Mouse (Mus musculus) CH12.LX (cell line): ENCODE results near the gene Lipe.

ENCODE experiments used
- CHD1 ChIP-seq: IDR thresholded peaks from 2 replicates; pipeline ENCODE4 v1.6.1; 2012; ENCODE audit warnings: low read depth, low read length, improper control_type of control experiment, inconsistent platforms
- CTCF ChIP-seq, 2 experiments: IDR thresholded peaks in 1 of 2; conservative IDR thresholded peaks in 1 of 2; 2 replicates each; pipeline ENCODE4 v1.5.1; 2011 to 2012; ENCODE audit warnings: low read depth in 2 of 2, low read length in 2 of 2, improper control_type of control experiment in 1 of 2, inconsistent platforms in 1 of 2, mild to moderate bottlenecking in 1 of 2, moderate library complexity in 1 of 2
- E2F4 ChIP-seq: IDR thresholded peaks from 2 replicates; pipeline ENCODE4 v1.6.1; 2011; ENCODE audit warnings: low read depth, low read length, improper control_type of control experiment; ENCODE audit not compliant: insufficient replicate concordance
- ELF1 ChIP-seq: IDR thresholded peaks from 2 replicates; pipeline ENCODE4 v1.6.1; 2014; ENCODE audit warnings: low read depth, mild to moderate bottlenecking, inconsistent platforms, low read length, improper control_type of control experiment
- EP300 ChIP-seq: IDR thresholded peaks from 2 replicates; pipeline ENCODE4 v1.6.1; 2011; ENCODE audit warnings: low read length, improper control_type of control experiment
- IRF4 ChIP-seq: IDR thresholded peaks from 2 replicates; pipeline ENCODE4 v1.6.1; 2014; ENCODE audit warnings: low read depth, mild to moderate bottlenecking, inconsistent platforms, low read length, improper control_type of control experiment
- KAT2A ChIP-seq: IDR thresholded peaks from 2 replicates; pipeline ENCODE4 v1.6.1; 2012; ENCODE audit warnings: low read length, improper control_type of control experiment, inconsistent platforms; ENCODE audit not compliant: insufficient replicate concordance
- MAX ChIP-seq: IDR thresholded peaks from 2 replicates; pipeline ENCODE4 v1.6.1; 2011; ENCODE audit warnings: low read length, improper control_type of control experiment
- MEF2A ChIP-seq: IDR thresholded peaks from 2 replicates; pipeline ENCODE4 v1.6.1; 2014; ENCODE audit warnings: low read depth, mild to moderate bottlenecking, inconsistent platforms, low read length, improper control_type of control experiment, borderline replicate concordance
- MXI1 ChIP-seq: IDR thresholded peaks from 2 replicates; pipeline ENCODE4 v1.6.1; 2011; ENCODE audit warnings: mild to moderate bottlenecking, low read depth, low read length, improper control_type of control experiment
- RAD21 ChIP-seq: IDR thresholded peaks from 2 replicates; pipeline ENCODE4 v1.6.1; 2011; ENCODE audit warnings: low read depth, mild to moderate bottlenecking, low read length, improper control_type of control experiment, moderate library complexity
- USF1 ChIP-seq: IDR thresholded peaks from 2 replicates; pipeline ENCODE4 v1.6.1; 2014; ENCODE audit warnings: low read depth, mild to moderate bottlenecking, inconsistent platforms, low read length, improper control_type of control experiment
- ZNF384 ChIP-seq: IDR thresholded peaks from 2 replicates; pipeline ENCODE4 v1.6.1; 2012; ENCODE audit warnings: low read depth, low read length, improper control_type of control experiment, inconsistent platforms

- TF ChIP-seq MXI1 (no peak), RAD21 (no peak), CHD1 (no peak), EP300 (no peak), MEF2A (no peak), IRF4 (no peak), ZNF384 (no peak), CTCF (conservative IDR thresholded peaks at IDR 0.05 in 1 of 2, IDR thresholded peaks at IDR 0.05 in 1 of 2; ENCODE audit: low read depth in 2 of 2, low read length in 2 of 2) (no peak), ELF1 (no peak), USF1 (no peak), KAT2A (no peak), MAX (no peak), E2F4 (no peak)
These were observed 3.5 kb upstream of the Lipe start for GRCm38 (mm10) chr7:25401986-25402385.
